In the genomic region with DNA sequence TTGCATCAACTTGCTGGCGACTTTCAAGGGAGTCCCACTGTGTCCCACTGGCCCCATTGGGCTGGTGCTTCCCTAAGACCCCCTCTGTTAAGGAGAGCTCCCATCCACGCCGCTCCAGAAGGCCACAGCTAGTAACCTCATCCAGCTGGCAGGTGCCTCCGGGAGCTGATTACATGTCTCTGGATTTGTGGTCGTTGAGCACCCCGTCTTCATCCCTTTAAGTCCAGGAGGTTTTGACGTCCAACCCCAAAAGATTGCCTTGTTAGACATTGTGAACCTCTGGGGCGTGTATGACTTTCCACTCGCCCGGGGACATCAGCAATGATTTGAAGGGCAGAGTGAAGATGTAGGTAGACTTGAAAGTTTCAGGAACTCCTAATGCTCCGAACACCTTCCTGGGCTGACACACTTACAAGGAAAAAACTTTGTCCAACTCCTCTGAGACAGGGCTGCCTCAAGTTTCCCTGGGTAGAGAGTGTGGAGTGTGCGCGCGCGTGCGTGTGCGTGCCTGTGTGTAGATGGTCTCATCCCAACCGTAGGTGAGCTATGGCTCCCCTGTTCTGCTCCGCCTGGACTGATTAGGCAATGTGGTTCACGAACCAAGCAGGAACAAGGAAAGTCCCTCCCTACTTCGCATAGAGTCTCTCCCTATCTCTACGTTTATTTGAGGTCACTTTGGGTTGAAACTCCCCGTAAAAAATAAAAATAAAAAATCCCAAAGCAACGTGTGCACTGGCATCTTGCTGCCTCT, we compare ENCODE assay signal across 9 mouse cellular contexts. TPM values are rescaled to one million over a fixed set of nuclear protein-coding genes. Genes with fewer than 3 reads are reported as not detected.
DNase-seq lines count a peak whose midpoint lies in the region; ATAC-seq lines count a peak whose summit lies in the region.
"Had no signal": no experiment of that assay in that cellular context is flagged by ENCODE, and none has a peak within 500 bp of the region (broad histone marks: within the 10 kb centered on the region; RNA-seq: fewer than 3 reads in every experiment).

No protein-coding gene starts in this region.

- peak; percentile 6; the same call in 1 of the 2 replicates for ATAC-seq in granulocyte monocyte progenitor cell, adult 5-6 weeks (replicated peaks; ENCODE audit: poor library complexity, severe bottlenecking)

- DNase-seq in spleen, postnatal 10 days (ENCODE audit: low spot score in 2 of 2) = peak; percentile 12 to 13
- DNase-seq in spleen, adult 12 weeks (ENCODE audit: low spot score) = no peak
- DNase-seq in kidney, postnatal 14 days = peak; percentile 23
- peak; percentile 45 for DNase-seq in neural tube, embryonic 10.5 days (ENCODE audit: extremely low spot score, low spot score)
- no peak for DNase-seq in cerebellum, adult 8-10 months
- no peak for DNase-seq in frontal cortex, adult 2 months (ENCODE audit: extremely low spot score in 1 of 2, low spot score in 1 of 2)
- no peak for DNase-seq in gastrocnemius, adult 8-10 months (ENCODE audit: low spot score in 2 of 2)

RNA-seq across cellular contexts. Expression of a gene that starts 7.4 kb away (rescaled TPM):
- not detected in 2 replicates for total RNA-seq in granulocyte monocyte progenitor cell, adult 5-6 weeks (2014; fragmentation: Nextera tagmentation)
- total RNA-seq in granulocyte monocyte progenitor cell, adult 5-6 weeks (2017) = not detected in 2 replicates
- polyA plus RNA-seq in frontal cortex, adult 2 months (2012; rRNA removed) = not detected in 2 replicates
- not detected for total RNA-seq in gastrocnemius, adult 8-10 months (2022)
- total RNA-seq: adrenal gland, adult 18-20 months had no signal

RNA-seq across cellular contexts. Expression of a gene that starts 10.4 kb away (rescaled TPM):
- 0.11 TPM in 1 of 2 replicates, not detected in the other for total RNA-seq in granulocyte monocyte progenitor cell, adult 5-6 weeks (2014; fragmentation: Nextera tagmentation)
- not detected in 2 replicates for total RNA-seq in granulocyte monocyte progenitor cell, adult 5-6 weeks (2017)
- polyA plus RNA-seq in frontal cortex, adult 2 months (2012; rRNA removed) = 3.0 and 4.2 TPM in 2 replicates
- 1 to 10 TPM in 3 of 4 experiments, under 1 TPM in 1; 0.68 to 2.7 (median 1.7) TPM for total RNA-seq in gastrocnemius, adult 8-10 months (2022)

RNA-seq across cellular contexts. Expression of a gene that starts 43.5 kb away (rescaled TPM):
- total RNA-seq in granulocyte monocyte progenitor cell, adult 5-6 weeks (2014; fragmentation: Nextera tagmentation) = not detected in 2 replicates
- total RNA-seq in granulocyte monocyte progenitor cell, adult 5-6 weeks (2017) = not detected in 2 replicates
- polyA plus RNA-seq in frontal cortex, adult 2 months (2012; rRNA removed) = 0.30 and 0.48 TPM in 2 replicates
- 1 to 10 TPM in 2 of 4 experiments, under 1 TPM in 2; 0.89 to 1.3 (median 0.95) TPM for total RNA-seq in gastrocnemius, adult 8-10 months (2022)
- total RNA-seq: adrenal gland, adult 18-20 months had no signal

Comparison
In these comparisons a context has a peak if more than half of its experiments do, and no peak if none do; other contexts are left out.
1. DNase-seq: peak in spleen, postnatal 10 days (2 of 2), kidney, postnatal 14 days (single experiment) and neural tube, embryonic 10.5 days (single experiment); none in spleen, adult 12 weeks (single experiment), cerebellum, adult 8-10 months (single experiment), frontal cortex, adult 2 months (0 of 2) and gastrocnemius, adult 8-10 months (0 of 2).